Mouse (Mus musculus): Measurements from ENCODE around the gene Rbm3. TPM values are rescaled to one million over a fixed set of nuclear protein-coding genes. Genes with fewer than 3 reads are reported as not detected.

Rbm3 gene
- total RNA-seq (2021) = 100 to 1,000 TPM in 1 of 2 experiments, 10 to 100 TPM in 1; 86.0 to 124 TPM
- long read RNA-seq, experiment 1, transcript Rbm3-203 (7 exons, 1,225 nt) = minor isoform, 9 of 49 reads
- long read RNA-seq, experiment 1, transcript Rbm3-206 (7 exons, 1,338 nt) = major isoform, 13 of 49 reads
- long read RNA-seq, experiment 1, partial matches to known transcripts = 3 of 49 reads
- long read RNA-seq, experiment 1, other reads (novel, unspliced or antisense) = 17 of 49 reads
- long read RNA-seq, experiment 2, transcript Rbm3-202 (7 exons, 1,183 nt) = major isoform, 5 of 41 reads
- long read RNA-seq, experiment 2, transcript Rbm3-203 (7 exons, 1,225 nt) = major isoform, 5 of 41 reads
- long read RNA-seq, experiment 2, partial matches to known transcripts = 6 of 41 reads
- long read RNA-seq, experiment 2, other reads (novel, unspliced or antisense) = 17 of 41 reads

- peak; percentile 82 to 84 for DNase-seq (ENCODE audit: extremely low spot score in 1 of 2, low spot score in 2 of 2)
- Histone ChIP-seq H3K27ac (peak within 1 kb of the TSS; percentile 95), H3K4me3 (peak within 1 kb of the TSS; percentile 73)
- intact Hi-C loops (cut with DNase I) = loop anchor here (1.0 kb wide), 2 partner anchors 13 to 30 kb away; partner anchors contain the start of gene Wdr13
- no peak for TF ChIP-seq CTCF (IDR thresholded peaks at IDR 0.05)
These were observed at the start of gene Rbm3 for GRCm38 (mm10) chrX:8145153-8145991. Rbm3 (minus strand) TSS chrX:8145880.

- TF ChIP-seq CTCF (IDR thresholded peaks at IDR 0.05) = no peak
- intact Hi-C loops (cut with DNase I) = loop anchor here (2.0 kb wide), 1 partner anchor 25 kb away; no protein-coding TSS in a partner anchor
- H3K27ac ChIP-seq = peak within 1 kb of the TSS; percentile 85
- peak; percentile 33 to 36 for DNase-seq (ENCODE audit: extremely low spot score in 1 of 2, low spot score in 2 of 2)
- peak within 1 kb of the TSS; percentile 61 for H3K4me3 ChIP-seq
These were observed 47.7 kb upstream of the Rbm3 start, which contains the start of gene Ebp for GRCm38 (mm10) chrX:8193419-8193723. Ebp (minus strand) TSS chrX:8193512.

GRCm38 (mm10) chrX:8192640-8193418 is 47.1 kb upstream of the Rbm3 start:
- intact Hi-C loops (cut with DNase I) = loop anchor here (2.0 kb wide), 1 partner anchor 26 kb away; no protein-coding TSS in a partner anchor
- H3K27ac ChIP-seq = peak overlapping the region; percentile 85
- no peak for TF ChIP-seq CTCF (IDR thresholded peaks at IDR 0.05)
- DNase-seq (ENCODE audit: extremely low spot score in 1 of 2, low spot score in 2 of 2) = peak; percentile 70 to 78
- peak overlapping the region; percentile 61 for H3K4me3 ChIP-seq

GRCm38 (mm10) chrX:8192126-8192639 is 46.5 kb upstream of the Rbm3 start:
- Histone ChIP-seq H3K4me3 (peak overlapping the region; percentile 61), H3K27ac (peak overlapping the region; percentile 85)
- no peak for TF ChIP-seq CTCF (IDR thresholded peaks at IDR 0.05)
- no peak for DNase-seq (ENCODE audit: extremely low spot score in 1 of 2, low spot score in 2 of 2)
- intact Hi-C loops (cut with DNase I) = loop anchor here (2.0 kb wide), 1 partner anchor 27 kb away; no protein-coding TSS in a partner anchor

- intact Hi-C loops (cut with DNase I) = no loop called here
- no peak for TF ChIP-seq CTCF (IDR thresholded peaks at IDR 0.05)
- Histone ChIP-seq H3K27ac (no peak overlapping the region), H3K4me3 (no peak overlapping the region)
- DNase-seq (ENCODE audit: extremely low spot score in 1 of 2, low spot score in 2 of 2) = no peak
These were observed 37.3 kb upstream of the Rbm3 start for GRCm38 (mm10) chrX:8182871-8183540.

- no peak for DNase-seq (ENCODE audit: extremely low spot score in 1 of 2, low spot score in 2 of 2)
- intact Hi-C loops (cut with DNase I) = loop anchor here (5.0 kb wide), 1 partner anchor 73 kb away; the partner anchor contains the start of gene Ftsj1
- TF ChIP-seq CTCF (IDR thresholded peaks at IDR 0.05) = no peak
- Histone ChIP-seq H3K27ac (no peak overlapping the region), H3K4me3 (no peak overlapping the region)
These were observed 34.0 kb upstream of the Rbm3 start for GRCm38 (mm10) chrX:8179646-8180045.

- no peak overlapping the region for H3K4me3 ChIP-seq
- no peak overlapping the region for H3K27ac ChIP-seq
- intact Hi-C loops (cut with DNase I) = loop anchor here (5.0 kb wide), 1 partner anchor 73 kb away; the partner anchor contains the start of gene Ftsj1
- DNase-seq (ENCODE audit: extremely low spot score in 1 of 2, low spot score in 2 of 2) = no peak
- TF ChIP-seq CTCF (IDR thresholded peaks at IDR 0.05) = no peak
These were observed 33.2 kb upstream of the Rbm3 start for GRCm38 (mm10) chrX:8178871-8179270.

GRCm38 (mm10) chrX:8175504-8176385 is 30.1 kb upstream of the Rbm3 start, which contains the start of gene Tbc1d25:
Tbc1d25 (minus strand) TSS chrX:8176181.
- peak within 1 kb of the TSS; percentile 64 for H3K4me3 ChIP-seq
- peak within 1 kb of the TSS; percentile 79 for H3K27ac ChIP-seq
- peak; percentile 15; the same call in 1 of the 2 replicates for TF ChIP-seq CTCF (IDR thresholded peaks at IDR 0.05)
- intact Hi-C loops (cut with DNase I) = loop anchor here (1.0 to 5.0 kb wide), 2 partner anchors 30 to 77 kb away; partner anchors contain the start of genes Ftsj1 and Rbm3
- peak; percentile 69 to 78 for DNase-seq (ENCODE audit: extremely low spot score in 1 of 2, low spot score in 2 of 2)

GRCm38 (mm10) chrX:8175169-8175503 is 29.5 kb upstream of the Rbm3 start:
- intact Hi-C loops (cut with DNase I) = loop anchor here (1.0 to 5.0 kb wide), 2 partner anchors 30 to 77 kb away; partner anchors contain the start of genes Ftsj1 and Rbm3
- Histone ChIP-seq H3K4me3 (peak overlapping the region; percentile 64), H3K27ac (no peak overlapping the region; the same call in 1 of the 2 replicates)
- TF ChIP-seq CTCF (IDR thresholded peaks at IDR 0.05) = no peak
- DNase-seq (ENCODE audit: extremely low spot score in 1 of 2, low spot score in 2 of 2) = no peak

All from left cerebral cortex, adult 2 months (tissue).